Mouse (Mus musculus): ENCODE results near the gene Rpl38. TPM values are rescaled to one million over a fixed set of nuclear protein-coding genes. Genes with fewer than 3 reads are reported as not detected.

The Rpl38 gene
- polyA plus RNA-seq, 1 experiment from 2014 or later: 943 TPM

DNA sequence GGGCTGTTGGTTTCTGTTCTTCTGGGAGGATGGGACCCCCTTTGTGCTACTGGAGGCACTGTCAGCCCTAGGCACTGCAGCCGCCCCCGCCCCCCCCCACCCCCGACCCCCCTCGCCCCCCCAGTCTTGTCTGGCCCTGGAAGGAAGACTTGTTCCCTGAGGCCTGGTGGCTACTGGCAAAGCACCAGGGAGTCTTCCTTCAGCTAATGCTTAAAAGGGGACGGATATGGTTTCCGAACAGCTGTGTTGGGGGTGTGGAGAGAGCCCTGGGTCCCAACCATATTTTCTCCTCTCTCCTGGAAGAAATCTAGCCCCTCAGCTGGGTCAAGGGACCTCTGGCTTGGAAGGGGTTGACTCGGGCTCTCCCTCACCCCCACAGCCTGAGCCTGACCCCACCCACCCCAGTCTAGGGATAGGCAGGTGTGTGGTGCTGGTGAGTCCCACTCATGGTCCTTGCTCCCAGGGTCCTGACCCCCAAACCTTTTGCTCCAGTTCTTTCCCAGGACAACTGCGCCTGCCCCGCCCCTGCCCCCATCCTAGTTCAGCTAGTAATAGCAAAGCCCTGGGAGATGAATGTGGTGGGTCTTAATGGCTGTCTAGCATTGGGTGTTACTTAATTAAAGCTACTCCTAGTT is 8.7 kb downstream of the Rpl38 start:
- Histone ChIP-seq H3K36me3 (ENCODE audit: control insufficient read depth, insufficient read depth, low read length) (peaks cover 7% of the 10 kb centered on the region; the same call in 1 of the 2 replicates), H3K4me2 (ENCODE audit: low read depth, low read length, severe bottlenecking) (peak overlapping the region; percentile 97; the same call in 1 of the 2 replicates), H3K4me1 (replicated peaks; ENCODE audit: control insufficient read depth, insufficient read depth, low read length) (peaks cover 7% of the 10 kb centered on the region; the same call in 1 of the 2 replicates), H3K27me3 (ENCODE audit: control insufficient read depth, insufficient read depth, low read length) (peaks cover 4% of the 10 kb centered on the region; the same call in 1 of the 2 replicates), H3K9ac (ENCODE audit: low read length) (no peak overlapping the region), H3K4me3 (ENCODE audit: low read depth, low read length) (no peak overlapping the region; the same call in 1 of the 2 replicates), H3K9me3 (ENCODE audit: control insufficient read depth, low read length) (no peaks in the 10 kb centered on the region), H3K27ac (ENCODE audit: low read depth, low read length) (no peak overlapping the region)
- no peak for DNase-seq (ENCODE audit: low spot score)
- no peak for ATAC-seq (replicated peaks; ENCODE audit: low FRiP score)
- 56% methylated on average over 8 of the region's 9 CpGs for WGBS

DNA sequence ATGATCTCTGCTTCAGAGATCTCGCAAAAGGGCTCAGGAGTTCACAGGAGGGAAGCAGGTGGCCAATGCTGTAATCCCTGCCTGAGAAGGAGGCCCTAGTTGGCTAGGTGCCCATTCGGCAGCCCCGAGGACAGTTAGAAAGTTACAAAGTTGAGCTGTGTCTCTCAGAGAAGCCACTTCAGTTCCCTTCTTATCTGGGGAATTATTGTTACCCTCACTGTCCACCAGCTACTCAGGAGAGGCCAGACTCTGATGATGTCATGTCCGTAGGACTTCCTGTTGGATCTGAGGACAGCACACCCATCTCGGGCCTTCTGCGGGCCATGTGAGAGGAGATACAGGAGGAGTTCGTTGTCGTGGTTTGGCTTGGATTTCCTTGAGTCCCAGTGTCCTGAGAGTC is 11.3 kb downstream of the Rpl38 start:
- DNase-seq (ENCODE audit: low spot score) (no peak), ATAC-seq (replicated peaks; ENCODE audit: low FRiP score) (no peak)
- peaks cover 7% of the 10 kb centered on the region; the same call in 1 of the 2 replicates for H3K4me1 ChIP-seq (replicated peaks; ENCODE audit: control insufficient read depth, insufficient read depth, low read length)
- no peaks in the 10 kb centered on the region for H3K9me3 ChIP-seq (ENCODE audit: control insufficient read depth, low read length)
- peaks cover 4% of the 10 kb centered on the region; the same call in 1 of the 2 replicates for H3K27me3 ChIP-seq (ENCODE audit: control insufficient read depth, insufficient read depth, low read length)
- H3K27ac ChIP-seq (ENCODE audit: low read depth, low read length): no peak overlapping the region
- no peak overlapping the region for H3K4me2 ChIP-seq (ENCODE audit: low read depth, low read length, severe bottlenecking)
- H3K36me3 ChIP-seq (ENCODE audit: control insufficient read depth, insufficient read depth, low read length): no peaks in the 10 kb centered on the region
- H3K9ac ChIP-seq (ENCODE audit: low read length): no peak overlapping the region
- WGBS: 83% methylated on average over 8 of the region's 8 CpGs
- no peak overlapping the region for H3K4me3 ChIP-seq (ENCODE audit: low read depth, low read length)

DNA sequence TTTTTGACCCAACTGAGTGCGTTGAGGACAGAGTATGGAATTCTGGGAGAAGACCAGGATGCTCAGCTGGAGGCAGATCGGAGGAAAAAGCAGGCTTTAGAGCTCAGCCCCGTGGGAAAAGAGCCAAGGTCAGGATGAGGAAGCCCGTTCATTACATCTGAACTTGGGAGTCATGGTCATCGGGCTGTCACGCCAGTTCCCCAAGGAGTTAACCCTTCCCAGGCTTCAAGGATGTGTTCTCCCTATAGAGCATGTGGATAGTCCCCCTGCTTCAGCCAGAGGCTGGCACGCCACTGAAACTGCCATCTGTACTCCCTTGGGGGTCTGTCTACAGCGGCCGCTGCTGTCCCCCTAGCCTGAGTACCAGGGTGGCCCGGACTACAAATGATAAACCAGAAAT is 12.0 kb downstream of the Rpl38 start:
- Histone ChIP-seq H3K27ac (ENCODE audit: low read depth, low read length) (no peak overlapping the region), H3K4me3 (ENCODE audit: low read depth, low read length) (no peak overlapping the region), H3K9me3 (ENCODE audit: control insufficient read depth, low read length) (no peaks in the 10 kb centered on the region), H3K4me2 (ENCODE audit: low read depth, low read length, severe bottlenecking) (no peak overlapping the region), H3K4me1 (replicated peaks; ENCODE audit: control insufficient read depth, insufficient read depth, low read length) (peaks cover 6% of the 10 kb centered on the region; the same call in 1 of the 2 replicates), H3K36me3 (ENCODE audit: control insufficient read depth, insufficient read depth, low read length) (no peaks in the 10 kb centered on the region), H3K9ac (ENCODE audit: low read length) (no peak overlapping the region), H3K27me3 (ENCODE audit: control insufficient read depth, insufficient read depth, low read length) (peaks cover 4% of the 10 kb centered on the region; the same call in 1 of the 2 replicates)
- no peak for DNase-seq (ENCODE audit: low spot score)
- no peak for ATAC-seq (replicated peaks; ENCODE audit: low FRiP score)
- 82% methylated on average over 10 of the region's 10 CpGs for WGBS

DNA sequence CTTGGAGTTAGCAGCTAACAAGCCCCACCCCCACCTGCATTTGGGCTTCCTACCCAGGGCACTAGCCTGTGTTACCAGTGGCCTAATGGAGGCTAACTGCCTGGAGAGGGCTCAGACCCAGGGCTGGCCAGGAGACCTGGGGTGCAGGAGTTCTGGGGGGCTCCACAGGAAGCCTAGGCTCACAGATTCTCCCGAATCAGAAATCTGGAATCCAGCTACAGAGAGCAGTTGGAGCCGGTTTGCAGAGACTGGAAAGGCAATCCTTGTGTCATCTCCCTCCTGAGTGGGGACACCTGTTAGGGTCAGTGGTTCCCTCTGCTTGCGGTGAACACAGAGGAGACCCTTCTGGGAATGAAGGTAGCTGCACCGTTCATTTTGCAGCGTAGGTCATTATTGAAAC is 12.7 kb downstream of the Rpl38 start:
- H3K4me1 ChIP-seq (replicated peaks; ENCODE audit: control insufficient read depth, insufficient read depth, low read length): peaks cover 6% of the 10 kb centered on the region; the same call in 1 of the 2 replicates
- no peaks in the 10 kb centered on the region for H3K36me3 ChIP-seq (ENCODE audit: control insufficient read depth, insufficient read depth, low read length)
- no peak overlapping the region for H3K4me3 ChIP-seq (ENCODE audit: low read depth, low read length)
- H3K27me3 ChIP-seq (ENCODE audit: control insufficient read depth, insufficient read depth, low read length): peaks cover 4% of the 10 kb centered on the region; the same call in 1 of the 2 replicates
- 62% methylated on average over 5 of the region's 5 CpGs for WGBS
- H3K9me3 ChIP-seq (ENCODE audit: control insufficient read depth, low read length): no peaks in the 10 kb centered on the region
- H3K27ac ChIP-seq (ENCODE audit: low read depth, low read length): no peak overlapping the region
- H3K4me2 ChIP-seq (ENCODE audit: low read depth, low read length, severe bottlenecking): no peak overlapping the region
- no peak overlapping the region for H3K9ac ChIP-seq (ENCODE audit: low read length)
- ATAC-seq (replicated peaks; ENCODE audit: low FRiP score) (no peak), DNase-seq (ENCODE audit: low spot score) (no peak)

DNA sequence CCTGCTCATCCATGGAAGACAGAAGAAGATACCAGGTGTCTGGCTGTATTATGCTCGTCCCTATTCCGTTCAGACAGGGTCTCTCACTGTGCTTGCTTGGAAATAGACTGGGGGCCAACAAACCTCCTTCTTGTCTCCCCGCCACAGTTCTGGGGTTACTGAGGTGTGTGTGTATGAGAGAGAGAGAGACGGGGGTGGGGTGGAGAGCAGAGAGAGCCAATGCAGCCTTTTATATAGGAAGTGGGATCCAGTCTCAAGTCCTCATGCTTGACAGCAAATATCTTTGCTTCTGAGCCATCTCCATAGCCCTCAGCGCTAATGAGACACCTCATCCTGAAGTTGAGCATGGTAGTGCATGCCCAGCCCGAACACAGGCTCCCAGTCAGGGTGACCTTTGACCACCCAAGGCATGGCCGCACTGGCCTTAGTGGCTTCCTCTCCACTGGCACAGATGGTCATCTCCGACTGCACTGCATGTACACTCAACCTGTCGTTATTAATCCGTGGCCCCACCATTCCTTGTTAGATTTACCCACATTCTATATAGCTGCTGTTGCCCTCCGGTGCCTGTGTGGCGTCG is 14.1 kb downstream of the Rpl38 start:
- H3K9me3 ChIP-seq (ENCODE audit: control insufficient read depth, low read length): no peaks in the 10 kb centered on the region
- H3K4me2 ChIP-seq (ENCODE audit: low read depth, low read length, severe bottlenecking): no peak overlapping the region
- no peak overlapping the region for H3K27ac ChIP-seq (ENCODE audit: low read depth, low read length)
- whole genome bisulfite sequencing: 95% methylated on average over 13 of the region's 13 CpGs
- H3K9ac ChIP-seq (ENCODE audit: low read length): no peak overlapping the region
- no peaks in the 10 kb centered on the region for H3K36me3 ChIP-seq (ENCODE audit: control insufficient read depth, insufficient read depth, low read length)
- no peaks in the 10 kb centered on the region for H3K27me3 ChIP-seq (ENCODE audit: control insufficient read depth, insufficient read depth, low read length)
- 0 out of 2 replicates have a peak, but pooled peaks cover 2% of the 10 kb centered on the region for H3K4me1 ChIP-seq (replicated peaks; ENCODE audit: control insufficient read depth, insufficient read depth, low read length)
- no peak overlapping the region for H3K4me3 ChIP-seq (ENCODE audit: low read depth, low read length)
- DNase-seq (ENCODE audit: low spot score) (no peak), ATAC-seq (replicated peaks; ENCODE audit: low FRiP score) (no peak)

DNA sequence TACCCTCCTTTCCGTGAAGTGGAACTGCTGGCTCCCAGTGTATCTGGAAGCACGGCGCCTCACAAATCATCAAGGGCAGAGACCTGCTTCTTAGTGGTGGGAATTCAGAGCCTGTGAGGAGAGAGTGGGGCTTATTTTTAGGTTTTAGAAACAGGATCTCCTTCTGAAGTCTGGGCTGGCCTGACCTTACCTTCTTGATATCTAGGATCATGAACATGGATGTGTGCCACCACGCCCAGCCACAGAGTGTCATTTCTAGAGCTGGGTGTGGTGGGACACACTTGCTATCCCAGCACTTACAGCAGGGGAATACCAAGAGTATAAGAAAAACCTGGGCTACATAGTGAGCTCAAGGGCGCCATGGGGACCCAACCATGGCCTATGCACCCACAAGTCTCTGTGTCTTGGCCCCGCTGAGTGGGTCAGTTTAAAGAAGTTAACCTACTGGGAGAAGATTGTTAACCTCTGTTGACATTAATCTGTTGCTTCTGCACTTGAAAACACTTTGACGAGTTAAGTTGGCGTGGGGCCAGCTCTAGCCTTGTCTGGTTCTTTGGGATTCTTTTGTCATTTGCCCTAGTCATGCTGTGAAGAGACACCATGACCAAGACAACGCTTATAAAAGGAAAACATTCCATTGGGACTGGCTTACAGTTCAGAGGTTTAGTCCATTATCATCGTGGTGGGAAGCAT is 14.9 kb downstream of the Rpl38 start:
- H3K4me3 ChIP-seq (ENCODE audit: low read depth, low read length): no peak overlapping the region
- 90% methylated on average over 10 of the region's 10 CpGs for WGBS
- no peak overlapping the region for H3K27ac ChIP-seq (ENCODE audit: low read depth, low read length)
- H3K9ac ChIP-seq (ENCODE audit: low read length): no peak overlapping the region
- DNase-seq (ENCODE audit: low spot score) (no peak), ATAC-seq (replicated peaks; ENCODE audit: low FRiP score) (no peak)
- H3K9me3 ChIP-seq (ENCODE audit: control insufficient read depth, low read length): no peaks in the 10 kb centered on the region
- H3K36me3 ChIP-seq (ENCODE audit: control insufficient read depth, insufficient read depth, low read length): no peaks in the 10 kb centered on the region
- H3K27me3 ChIP-seq (ENCODE audit: control insufficient read depth, insufficient read depth, low read length): no peaks in the 10 kb centered on the region
- 0 out of 2 replicates have a peak, but pooled peaks cover 2% of the 10 kb centered on the region for H3K4me1 ChIP-seq (replicated peaks; ENCODE audit: control insufficient read depth, insufficient read depth, low read length)
- no peak overlapping the region for H3K4me2 ChIP-seq (ENCODE audit: low read depth, low read length, severe bottlenecking)

- H3K27me3 ChIP-seq (ENCODE audit: control insufficient read depth, insufficient read depth, low read length): no peaks in the 10 kb centered on the region
- no peak overlapping the region for H3K4me2 ChIP-seq (ENCODE audit: low read depth, low read length, severe bottlenecking)
- H3K9me3 ChIP-seq (ENCODE audit: control insufficient read depth, low read length): no peaks in the 10 kb centered on the region
- no peak overlapping the region for H3K27ac ChIP-seq (ENCODE audit: low read depth, low read length)
- WGBS: 79% methylated on average over 20 of the region's 20 CpGs
- no peaks in the 10 kb centered on the region for H3K36me3 ChIP-seq (ENCODE audit: control insufficient read depth, insufficient read depth, low read length)
- no peak for ATAC-seq (replicated peaks; ENCODE audit: low FRiP score)
- no peak overlapping the region for H3K4me3 ChIP-seq (ENCODE audit: low read depth, low read length)
- no peak overlapping the region for H3K9ac ChIP-seq (ENCODE audit: low read length)
- no peak for DNase-seq (ENCODE audit: low spot score)
- H3K4me1 ChIP-seq (replicated peaks; ENCODE audit: control insufficient read depth, insufficient read depth, low read length): 0 out of 2 replicates have a peak, but pooled peaks cover 2% of the 10 kb centered on the region
Observed at GRCm38 (mm10) chr11:114683722-114684621, 15.6 kb downstream of the Rpl38 start.
